Mouse (Mus musculus): ENCODE measurements at regions not wholly inside any gene's neighbourhood (a gene's known extent, or its start where the extent isn't known, plus 50 kb on each side); places are given as distances from the start of the nearest gene placed in this dataset.

DNA sequence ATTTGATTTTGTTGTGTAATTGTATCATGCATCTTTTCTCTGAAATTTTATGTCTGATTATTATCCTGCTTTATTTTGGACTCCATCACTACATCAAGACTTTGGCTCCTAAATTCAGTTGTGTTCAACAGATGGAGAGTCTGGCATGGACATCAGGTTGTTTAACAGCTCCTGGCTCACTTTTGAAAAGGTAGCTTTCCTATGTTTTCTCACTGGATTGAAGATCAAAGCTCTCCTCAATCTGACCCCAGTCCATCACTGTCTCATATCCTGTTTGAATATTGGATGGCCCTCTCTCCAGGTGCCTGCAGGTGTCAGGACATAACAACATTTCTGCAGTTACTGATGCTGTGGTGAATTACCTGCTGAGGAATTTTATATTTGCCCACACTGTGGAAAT lies 265.8 kb upstream of the Cntnap2 start:
- DNase-seq: no peak

DNA sequence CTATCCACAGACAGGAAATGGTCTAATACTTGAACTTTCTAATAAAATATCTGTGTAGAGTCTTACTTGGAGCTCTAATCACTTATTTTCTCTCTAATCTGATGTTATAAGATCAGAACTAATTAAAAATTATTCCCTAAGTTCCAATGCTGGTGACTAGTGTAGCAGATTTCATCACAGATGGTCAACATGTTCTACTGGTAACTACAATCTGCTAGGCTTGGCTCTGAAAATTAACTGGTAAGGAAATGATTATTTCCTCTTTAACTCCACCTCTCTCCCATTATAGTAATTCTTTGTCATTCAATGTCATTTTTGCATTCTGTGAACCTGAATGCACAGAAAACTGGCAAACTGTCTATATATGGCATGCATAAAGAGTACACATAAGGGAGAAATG lies 243.8 kb upstream of the Cntnap2 start:
- DNase-seq: peak in 1 of 2 experiments; percentile 15

DNA sequence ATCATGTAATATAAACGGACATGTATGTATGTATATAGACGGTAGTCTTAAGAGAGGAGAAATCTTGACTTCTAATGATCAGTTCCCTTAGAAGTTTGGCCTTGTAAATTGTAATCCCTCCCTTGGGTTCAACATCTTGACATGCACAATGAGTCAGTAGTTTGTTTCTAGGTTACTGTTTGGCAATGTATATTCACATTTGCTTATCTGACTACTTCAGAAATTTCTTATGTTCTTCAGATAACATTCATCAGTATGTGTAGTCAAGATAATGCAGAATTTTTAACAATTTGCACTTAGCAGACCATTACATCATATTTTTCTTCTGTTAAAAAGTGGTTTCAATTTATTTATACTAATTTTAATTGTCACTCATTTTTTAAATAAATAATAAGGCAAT lies 215.0 kb upstream of the Cntnap2 start:
- DNase-seq: no peak

DNA sequence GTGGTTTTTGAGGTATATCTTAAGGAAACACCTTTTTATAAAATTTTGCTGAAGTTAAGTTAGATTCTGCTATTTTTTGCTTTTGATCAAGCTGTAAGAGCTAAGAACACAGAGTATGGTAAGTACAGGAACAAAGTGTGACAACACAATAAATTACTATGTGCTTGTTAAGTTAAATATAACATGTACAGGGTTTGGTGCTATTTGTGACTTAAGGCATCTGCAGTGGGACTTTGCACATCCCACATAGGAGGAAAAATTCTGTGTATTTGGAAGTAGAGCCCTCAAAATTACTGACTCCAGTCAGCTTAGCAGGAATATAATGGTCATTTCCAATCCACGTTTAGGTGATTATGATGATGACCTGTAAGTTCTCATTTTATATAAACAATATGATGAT lies 209.7 kb upstream of the Cntnap2 start:
- no peak for DNase-seq

DNA sequence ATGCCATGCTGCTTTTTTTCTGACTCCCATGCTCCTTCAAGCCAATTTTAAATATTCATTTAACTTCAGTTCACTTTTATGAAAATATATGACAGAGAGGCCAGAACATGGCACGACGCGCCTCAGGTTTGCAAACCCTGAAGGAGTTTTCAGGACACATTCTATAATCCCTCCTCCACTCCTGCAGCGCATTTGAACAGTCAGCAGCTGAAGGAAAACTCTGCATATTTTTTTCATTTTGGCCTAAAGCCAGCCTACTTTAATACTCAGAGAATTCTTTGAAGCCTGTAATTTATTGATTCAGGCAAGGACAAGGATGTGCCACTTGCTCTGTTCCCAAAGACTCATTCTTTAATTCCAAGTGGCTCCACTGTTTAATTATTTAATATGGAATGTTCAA lies 208.3 kb upstream of the Cntnap2 start:
- no peak for DNase-seq

DNA sequence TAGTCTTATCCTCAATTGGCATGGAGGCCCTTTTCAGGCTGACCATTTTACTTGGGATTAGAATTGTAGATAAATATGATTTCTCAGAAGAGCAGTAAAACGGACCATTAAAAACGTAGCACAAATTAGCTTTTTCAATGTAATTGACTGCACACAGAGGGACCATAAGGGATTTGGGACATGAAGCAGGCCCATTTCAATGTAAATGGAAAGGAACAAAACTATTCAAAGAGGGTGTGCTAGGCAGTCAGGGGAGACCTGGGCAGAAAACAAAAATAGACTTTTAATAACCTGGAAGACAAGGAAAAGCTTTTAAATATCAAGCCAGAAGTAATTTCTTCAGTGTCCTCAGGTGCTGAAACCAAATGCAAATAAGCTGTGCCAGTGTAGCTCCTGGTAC lies 158.9 kb upstream of the Cntnap2 start:
- no peak for DNase-seq

Measured in layer of hippocampus, postnatal 36 days (tissue).